Mouse (Mus musculus): Measurements from ENCODE around the gene Olfr702. TPM values are rescaled to one million over a fixed set of nuclear protein-coding genes. Genes with fewer than 3 reads are reported as not detected.

The Olfr702 gene
- not detected in 2 replicates for polyA plus RNA-seq (2015; fragmentation: Nextera tagmentation; extraction: Ambion mirVana)

- no peak within 1 kb of the TSS for H3K27ac ChIP-seq
Observed at GRCm38 (mm10) chr7:106833793-106834192, at the start of gene Olfr702. Gene Olfr702 (minus strand): TSS chr7:106833893.

GRCm38 (mm10) chr7:106876791-106877190 is 43.1 kb upstream of the Olfr702 start, which contains the start of gene Olfr705:
Gene Olfr705 (minus strand): TSS chr7:106876891.
- Histone ChIP-seq H3K4me2 (no peak within 1 kb of the TSS), H3K27ac (no peak within 1 kb of the TSS), H3K4me1 (no peaks in the 10 kb centered on the region), H3K4me3 (replicated peaks) (no peak within 1 kb of the TSS), H3K27me3 (no peaks in the 10 kb centered on the region), H3K9me3 (replicated peaks) (no peaks in the 10 kb centered on the region), H3K9ac (no peak within 1 kb of the TSS), H3K36me3 (no peaks in the 10 kb centered on the region)
- 78% methylated on average over 3 of the region's 3 CpGs for WGBS
- no peak for ATAC-seq (replicated peaks; ENCODE audit: low FRiP score)

More at GRCm38 (mm10) chr7:106833793-106834192, at the start of gene Olfr702:
- no peaks in the 10 kb centered on the region for H3K36me3 ChIP-seq
- no peak within 1 kb of the TSS for H3K4me2 ChIP-seq
- H3K9me3 ChIP-seq (replicated peaks): no peaks in the 10 kb centered on the region
- H3K9ac ChIP-seq: no peak within 1 kb of the TSS
- no peak within 1 kb of the TSS for H3K4me3 ChIP-seq (replicated peaks)
- H3K4me1 ChIP-seq: no peaks in the 10 kb centered on the region
- no peaks in the 10 kb centered on the region for H3K27me3 ChIP-seq
- ATAC-seq (replicated peaks; ENCODE audit: low FRiP score): no peak

GRCm38 (mm10) chr7:106862885-106863284 is 29.2 kb upstream of the Olfr702 start, which contains the start of gene Olfr704:
Gene Olfr704 (plus strand): TSS chr7:106863185.
- H3K27ac ChIP-seq: no peak within 1 kb of the TSS
- H3K36me3 ChIP-seq: no peaks in the 10 kb centered on the region
- H3K9ac ChIP-seq: no peak within 1 kb of the TSS
- ATAC-seq (replicated peaks; ENCODE audit: low FRiP score): no peak
- H3K4me1 ChIP-seq: no peaks in the 10 kb centered on the region
- H3K4me2 ChIP-seq: no peak within 1 kb of the TSS
- no peaks in the 10 kb centered on the region for H3K27me3 ChIP-seq
- no peaks in the 10 kb centered on the region for H3K9me3 ChIP-seq (replicated peaks)
- no peak within 1 kb of the TSS for H3K4me3 ChIP-seq (replicated peaks)

GRCm38 (mm10) chr7:106843060-106843459 is 9.4 kb upstream of the Olfr702 start, which contains the start of gene Olfr703:
Gene Olfr703 (plus strand): TSS chr7:106843360.
- 78% methylated on average over 2 of the region's 2 CpGs for WGBS
- Histone ChIP-seq H3K27me3 (no peaks in the 10 kb centered on the region), H3K4me3 (replicated peaks) (no peak within 1 kb of the TSS), H3K9ac (no peak within 1 kb of the TSS), H3K27ac (no peak within 1 kb of the TSS), H3K4me2 (no peak within 1 kb of the TSS), H3K4me1 (no peaks in the 10 kb centered on the region), H3K9me3 (replicated peaks) (no peaks in the 10 kb centered on the region), H3K36me3 (no peaks in the 10 kb centered on the region)
- no peak for ATAC-seq (replicated peaks; ENCODE audit: low FRiP score)

GRCm38 (mm10) chr7:106818414-106818813 is 15.3 kb downstream of the Olfr702 start:
- H3K4me2 ChIP-seq: no peak overlapping the region
- no peak overlapping the region for H3K4me3 ChIP-seq (replicated peaks)
- no peaks in the 10 kb centered on the region for H3K27me3 ChIP-seq
- no peak overlapping the region for H3K9ac ChIP-seq
- ATAC-seq (replicated peaks; ENCODE audit: low FRiP score): no peak
- H3K27ac ChIP-seq: no peak overlapping the region
- no peaks in the 10 kb centered on the region for H3K36me3 ChIP-seq
- no peaks in the 10 kb centered on the region for H3K4me1 ChIP-seq
- no peaks in the 10 kb centered on the region for H3K9me3 ChIP-seq (replicated peaks)

GRCm38 (mm10) chr7:106815775-106816174 is 17.9 kb downstream of the Olfr702 start:
- Histone ChIP-seq H3K27me3 (no peaks in the 10 kb centered on the region), H3K9me3 (replicated peaks) (no peaks in the 10 kb centered on the region), H3K4me3 (replicated peaks) (no peak overlapping the region), H3K4me1 (no peaks in the 10 kb centered on the region), H3K4me2 (no peak overlapping the region), H3K36me3 (no peaks in the 10 kb centered on the region), H3K27ac (no peak overlapping the region), H3K9ac (no peak overlapping the region)
- 32% methylated on average over 2 of the region's 2 CpGs for WGBS
- ATAC-seq (replicated peaks; ENCODE audit: low FRiP score): no peak

GRCm38 (mm10) chr7:106813829-106814228 is 19.9 kb downstream of the Olfr702 start, which contains the start of gene Olfr701:
Gene Olfr701 (plus strand): TSS chr7:106814129.
- no peak within 1 kb of the TSS for H3K4me3 ChIP-seq (replicated peaks)
- whole genome bisulfite sequencing: 62% methylated on average over 2 of the region's 2 CpGs
- ATAC-seq (replicated peaks; ENCODE audit: low FRiP score): no peak
- no peak within 1 kb of the TSS for H3K9ac ChIP-seq
- H3K4me2 ChIP-seq: no peak within 1 kb of the TSS
- no peaks in the 10 kb centered on the region for H3K4me1 ChIP-seq
- no peaks in the 10 kb centered on the region for H3K36me3 ChIP-seq
- no peaks in the 10 kb centered on the region for H3K9me3 ChIP-seq (replicated peaks)
- H3K27ac ChIP-seq: no peak within 1 kb of the TSS
- H3K27me3 ChIP-seq: no peaks in the 10 kb centered on the region

GRCm38 (mm10) chr7:106808734-106809133 is 25.0 kb downstream of the Olfr702 start, which contains the start of gene Olfr700:
Gene Olfr700 (minus strand): TSS chr7:106808834.
- WGBS: 94% methylated on average over 1 of the region's 1 CpGs
- Histone ChIP-seq H3K4me3 (replicated peaks) (no peak within 1 kb of the TSS), H3K9me3 (replicated peaks) (no peaks in the 10 kb centered on the region), H3K27ac (no peak within 1 kb of the TSS), H3K9ac (no peak within 1 kb of the TSS), H3K4me2 (no peak within 1 kb of the TSS), H3K4me1 (no peaks in the 10 kb centered on the region), H3K36me3 (no peaks in the 10 kb centered on the region), H3K27me3 (no peaks in the 10 kb centered on the region)
- no peak for ATAC-seq (replicated peaks; ENCODE audit: low FRiP score)

- Histone ChIP-seq H3K9me3 (replicated peaks) (no peaks in the 10 kb centered on the region), H3K27me3 (no peaks in the 10 kb centered on the region), H3K4me1 (no peaks in the 10 kb centered on the region), H3K4me2 (no peak within 1 kb of the TSS), H3K27ac (no peak within 1 kb of the TSS), H3K36me3 (no peaks in the 10 kb centered on the region), H3K9ac (no peak within 1 kb of the TSS), H3K4me3 (replicated peaks) (no peak within 1 kb of the TSS)
- no peak for ATAC-seq (replicated peaks; ENCODE audit: low FRiP score)
- 84% methylated on average over 1 of the region's 1 CpGs for WGBS
Observed at GRCm38 (mm10) chr7:106793098-106793497, 40.6 kb downstream of the Olfr702 start, which contains the start of gene Olfr699. Gene Olfr699 (minus strand): TSS chr7:106793198.

- Histone ChIP-seq H3K4me3 (replicated peaks) (no peak overlapping the region), H3K4me2 (no peak overlapping the region), H3K9me3 (replicated peaks) (no peaks in the 10 kb centered on the region), H3K9ac (no peak overlapping the region), H3K36me3 (no peaks in the 10 kb centered on the region), H3K27ac (no peak overlapping the region), H3K27me3 (no peaks in the 10 kb centered on the region), H3K4me1 (no peaks in the 10 kb centered on the region)
- ATAC-seq (replicated peaks; ENCODE audit: low FRiP score): no peak
Observed at GRCm38 (mm10) chr7:106788330-106788729, 45.4 kb downstream of the Olfr702 start.

Other genes starting within 250 kb of the Olfr702 start
- not detected in 2 replicates for gene Olfr693, start 153.3 kb downstream of the Olfr702 start, polyA plus RNA-seq (2015; fragmentation: Nextera tagmentation; extraction: Ambion mirVana)
- not detected in 2 replicates for gene Olfr694, start 142.1 kb downstream of the Olfr702 start, polyA plus RNA-seq (2015; fragmentation: Nextera tagmentation; extraction: Ambion mirVana)
- not detected in 2 replicates for gene Olfr695, start 117.5 kb downstream of the Olfr702 start, polyA plus RNA-seq (2015; fragmentation: Nextera tagmentation; extraction: Ambion mirVana)
- not detected in 2 replicates for gene Olfr697, start 91.5 kb downstream of the Olfr702 start, polyA plus RNA-seq (2015; fragmentation: Nextera tagmentation; extraction: Ambion mirVana)
- gene Olfr698, start 78.5 kb downstream of the Olfr702 start, polyA plus RNA-seq (2015; fragmentation: Nextera tagmentation; extraction: Ambion mirVana): not detected in 2 replicates
- not detected in 2 replicates for gene Olfr699, start 40.7 kb downstream of the Olfr702 start, polyA plus RNA-seq (2015; fragmentation: Nextera tagmentation; extraction: Ambion mirVana)
- gene Olfr700, start 25.1 kb downstream of the Olfr702 start, polyA plus RNA-seq (2015; fragmentation: Nextera tagmentation; extraction: Ambion mirVana): not detected in 2 replicates
- gene Olfr701, start 19.8 kb downstream of the Olfr702 start, polyA plus RNA-seq (2015; fragmentation: Nextera tagmentation; extraction: Ambion mirVana): not detected in 2 replicates
- not detected in 2 replicates for gene Olfr703, start 9.5 kb upstream of the Olfr702 start, polyA plus RNA-seq (2015; fragmentation: Nextera tagmentation; extraction: Ambion mirVana)
- gene Olfr704, start 29.3 kb upstream of the Olfr702 start, polyA plus RNA-seq (2015; fragmentation: Nextera tagmentation; extraction: Ambion mirVana): not detected in 2 replicates
- gene Olfr705, start 43.0 kb upstream of the Olfr702 start, polyA plus RNA-seq (2015; fragmentation: Nextera tagmentation; extraction: Ambion mirVana): not detected in 2 replicates
- not detected in 2 replicates for gene Olfr706, start 54.3 kb upstream of the Olfr702 start, polyA plus RNA-seq (2015; fragmentation: Nextera tagmentation; extraction: Ambion mirVana)
- not detected in 2 replicates for gene Olfr707, start 67.3 kb upstream of the Olfr702 start, polyA plus RNA-seq (2015; fragmentation: Nextera tagmentation; extraction: Ambion mirVana)
- gene Olfr1532-ps1, start 74.1 kb upstream of the Olfr702 start, polyA plus RNA-seq (2015; fragmentation: Nextera tagmentation; extraction: Ambion mirVana): not detected in 2 replicates
- not detected in 2 replicates for gene Olfr709-ps1, start 98.3 kb upstream of the Olfr702 start, polyA plus RNA-seq (2015; fragmentation: Nextera tagmentation; extraction: Ambion mirVana)
- gene Olfr710, start 114.4 kb upstream of the Olfr702 start, polyA plus RNA-seq (2015; fragmentation: Nextera tagmentation; extraction: Ambion mirVana): not detected in 2 replicates
- gene Olfr6, start 130.0 kb upstream of the Olfr702 start, polyA plus RNA-seq (2015; fragmentation: Nextera tagmentation; extraction: Ambion mirVana): not detected in 2 replicates
- gene Olfr711, start 141.6 kb upstream of the Olfr702 start, polyA plus RNA-seq (2015; fragmentation: Nextera tagmentation; extraction: Ambion mirVana): not detected in 2 replicates
- not detected in 2 replicates for gene Olfr2, start 172.2 kb upstream of the Olfr702 start, polyA plus RNA-seq (2015; fragmentation: Nextera tagmentation; extraction: Ambion mirVana)
- gene Olfr713, start 197.3 kb upstream of the Olfr702 start, polyA plus RNA-seq (2015; fragmentation: Nextera tagmentation; extraction: Ambion mirVana): not detected in 2 replicates
- gene Olfr714, start 237.1 kb upstream of the Olfr702 start, polyA plus RNA-seq (2015; fragmentation: Nextera tagmentation; extraction: Ambion mirVana): not detected in 2 replicates